Mouse (Mus musculus) hindbrain, embryonic 14.5 days (tissue): ENCODE results near the gene Mitd1. TPM values are rescaled to one million over a fixed set of nuclear protein-coding genes. Genes with fewer than 3 reads are reported as not detected.

Experiments used
- ATAC-seq: fragments of 200-750 bp; cut with Nextera tagmentation; 2 replicates; pipeline ENCODE4 v1.8.0; 2017; ENCODE audit warnings: moderate number of reproducible peaks, mild to moderate bottlenecking, moderate TSS enrichment, moderate library complexity; ENCODE audit not compliant: low FRiP score
- DNase-seq: peaks from one replicate; pipeline ENCODE4 v3.0.0-alpha.2; 2015; ENCODE audit warnings: low spot score
- H3K27ac ChIP-seq: fragments of 300-500 bp; sonication (generic); 2 replicates; pipeline ENCODE4 v1.5.1; 2014; ENCODE audit warnings: mild to moderate bottlenecking, moderate library complexity
- H3K27me3 ChIP-seq: fragments of 300-500 bp; sonication (generic); 2 replicates; pipeline ENCODE4 v1.6.1; 2014; ENCODE audit warnings: mild to moderate bottlenecking, low read length, mixed read lengths; ENCODE audit not compliant: control insufficient read depth, insufficient read depth
- H3K36me3 ChIP-seq: fragments of 300-500 bp; sonication (generic); replicated peaks from 2 replicates; pipeline ENCODE4 v1.6.1; 2014; ENCODE audit not compliant: control insufficient read depth, insufficient read depth
- H3K4me1 ChIP-seq: fragments of 300-500 bp; sonication (generic); replicated peaks from 2 replicates; pipeline ENCODE4 v1.6.1; 2014; ENCODE audit warnings: antibody characterized with exemption, low read length, mixed read lengths; ENCODE audit not compliant: control insufficient read depth, insufficient read depth
- H3K4me2 ChIP-seq: fragments of 300-500 bp; sonication (generic); replicated peaks from 2 replicates; pipeline ENCODE4 v1.6.1; 2014; ENCODE audit warnings: mild to moderate bottlenecking, moderate library complexity
- H3K4me3 ChIP-seq: fragments of 300-500 bp; sonication (generic); replicated peaks from 2 replicates; pipeline ENCODE4 v1.5.1; 2014; ENCODE audit warnings: mild to moderate bottlenecking, low read length
- H3K9ac ChIP-seq: fragments of 300-500 bp; sonication (generic); 2 replicates; pipeline ENCODE4 v1.6.1; 2014
- H3K9me3 ChIP-seq: fragments of 300-500 bp; sonication (generic); 2 replicates; pipeline ENCODE4 v1.6.1; 2016; ENCODE audit warnings: low read length; ENCODE audit not compliant: control insufficient read depth
- WGBS: fragments of 180-500 bp; shearing (Covaris S2); extraction: QIAGEN DNeasy Blood & Tissue Kit; methylation state at CpG from one replicate; pipeline ENCODE4 v1.1.7; 2014; 5-methylcytosine and 5-hydroxymethylcytosine counted together
- polyA plus RNA-seq: library from polyadenylated mRNA; unstranded; fragments of >200 nt; fragmentation: Nextera tagmentation; extraction: Ambion mirVana; gene quantifications from 2 replicates; pipeline ENCODE4 v1.2.1, GENCODE M21; 2014

The Mitd1 gene
- polyA plus RNA-seq, 1 experiment from 2014 or later = 13.7 TPM

DNA sequence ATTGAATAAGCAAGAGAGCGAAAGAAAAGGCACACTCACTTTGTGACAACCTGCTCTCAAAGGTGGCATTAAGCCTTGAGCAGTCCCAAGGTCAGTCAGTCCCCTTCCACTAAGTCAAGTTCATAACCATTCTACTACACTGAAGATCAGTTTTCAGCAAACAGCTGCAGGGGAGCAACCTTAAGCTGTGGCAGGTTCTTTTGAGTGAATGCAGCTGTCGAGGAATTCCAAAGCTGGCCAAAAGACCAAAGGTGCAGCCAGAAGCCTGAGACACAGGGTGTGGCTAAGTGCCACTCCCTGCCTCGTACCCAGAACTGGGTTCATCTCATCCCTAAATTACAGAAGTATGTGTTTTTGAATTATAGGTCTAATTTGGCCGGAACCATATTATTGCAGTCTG, 9.6 kb upstream of the Mitd1 start:
- H3K36me3 ChIP-seq = peaks cover 51% of the 10 kb centered on the region
- 88% methylated on average over 4 of the region's 4 CpGs for WGBS

DNA sequence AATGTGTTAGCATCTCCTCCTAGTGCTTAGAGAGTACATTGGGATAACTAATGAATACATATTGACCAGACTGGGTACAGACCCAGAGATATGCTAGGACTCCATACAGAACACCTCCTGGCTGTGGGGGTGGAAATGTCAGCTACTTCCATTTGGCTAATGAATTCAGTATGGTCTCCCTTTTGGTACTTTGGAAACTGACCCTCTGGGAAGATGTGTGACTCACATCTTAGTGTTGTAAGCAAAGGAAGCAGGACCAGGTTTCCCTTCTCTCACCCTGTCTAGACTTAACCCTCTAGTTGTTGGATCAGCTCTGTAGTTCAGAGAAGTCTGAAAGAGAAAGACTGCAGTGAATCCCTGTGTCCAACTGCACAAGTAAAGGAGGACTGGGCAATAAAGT, 4.4 kb upstream of the Mitd1 start:
- Histone ChIP-seq H3K9ac (no peak overlapping the region), H3K9me3 (no peaks in the 10 kb centered on the region), H3K36me3 (peaks cover 56% of the 10 kb centered on the region), H3K27me3 (no peaks in the 10 kb centered on the region), H3K4me2 (no peak overlapping the region), H3K4me1 (peaks cover 11% of the 10 kb centered on the region), H3K27ac (no peak overlapping the region), H3K4me3 (no peak overlapping the region)
- no peak for DNase-seq
- no peak for ATAC-seq

More for the DNA sequence above, 9.6 kb upstream of the Mitd1 start:
- Histone ChIP-seq H3K9ac (no peak overlapping the region), H3K4me2 (no peak overlapping the region), H3K4me1 (no peaks in the 10 kb centered on the region), H3K27me3 (no peaks in the 10 kb centered on the region), H3K4me3 (no peak overlapping the region), H3K27ac (no peak overlapping the region), H3K9me3 (no peaks in the 10 kb centered on the region)
- DNase-seq = no peak
- no peak for ATAC-seq

DNA sequence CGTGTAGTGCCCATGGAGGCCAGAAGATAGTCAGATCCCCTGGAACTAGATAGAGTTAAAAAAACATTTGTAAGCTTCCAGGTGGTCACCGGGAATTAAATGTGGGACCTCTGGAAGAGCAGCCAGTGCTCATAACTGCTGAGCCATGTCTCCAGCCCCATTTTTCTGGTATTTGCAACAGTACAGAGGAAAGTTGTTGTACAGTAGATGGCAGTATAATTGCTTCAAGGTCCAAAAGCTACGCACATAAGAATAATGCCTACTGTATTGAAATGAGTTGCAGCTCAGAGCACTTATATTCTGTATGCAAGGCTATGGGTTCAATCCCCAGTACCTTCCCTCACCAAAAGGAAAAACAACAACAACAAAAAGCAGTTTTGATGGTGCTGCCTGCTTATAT, 1.2 kb upstream of the Mitd1 start:
- Histone ChIP-seq H3K9ac (no peak overlapping the region), H3K4me3 (peak overlapping the region; percentile 60), H3K4me2 (peak overlapping the region; percentile 86), H3K36me3 (peaks cover 28% of the 10 kb centered on the region), H3K4me1 (peaks cover 17% of the 10 kb centered on the region), H3K9me3 (no peaks in the 10 kb centered on the region), H3K27me3 (no peaks in the 10 kb centered on the region), H3K27ac (no peak overlapping the region)
- peak; percentile 34 for DNase-seq
- WGBS = 73% methylated on average over 3 of the region's 3 CpGs
- no peak for ATAC-seq

DNA sequence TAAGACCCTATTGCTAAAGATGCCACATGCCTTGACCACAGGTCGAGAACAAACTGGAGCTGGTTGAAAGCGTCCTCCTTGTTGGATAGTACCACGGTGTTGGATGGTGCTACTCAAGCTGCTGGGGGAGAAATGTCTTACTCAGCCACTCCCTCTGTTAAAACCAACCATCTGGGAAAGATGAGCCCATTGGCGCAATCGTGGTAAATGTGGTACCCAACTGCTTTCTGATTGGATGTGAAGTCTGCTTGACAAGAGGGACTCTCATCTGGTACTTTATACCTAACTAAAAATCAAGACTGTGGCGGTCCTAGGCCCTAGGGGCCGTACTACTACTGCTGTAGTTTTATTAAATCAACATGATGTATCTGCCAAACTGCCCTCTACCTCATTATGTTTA, 1.0 kb downstream of the Mitd1 start:
- H3K9ac ChIP-seq = peak overlapping the region; percentile 77
- H3K27ac ChIP-seq = no peak overlapping the region
- H3K27me3 ChIP-seq = no peaks in the 10 kb centered on the region
- 84% methylated on average over 7 of the region's 7 CpGs for WGBS
- H3K36me3 ChIP-seq = peaks cover 6% of the 10 kb centered on the region
- peak overlapping the region; percentile 86 for H3K4me2 ChIP-seq
- ATAC-seq (no peak), DNase-seq (no peak)
- H3K4me3 ChIP-seq = peak overlapping the region; percentile 60
- peaks cover 17% of the 10 kb centered on the region for H3K4me1 ChIP-seq
- H3K9me3 ChIP-seq = no peaks in the 10 kb centered on the region

GRCm38 (mm10) chr1:37884451-37884850, 5.8 kb downstream of the Mitd1 start:
- Histone ChIP-seq H3K27me3 (no peaks in the 10 kb centered on the region), H3K4me3 (no peak overlapping the region), H3K36me3 (peaks cover 42% of the 10 kb centered on the region), H3K4me1 (peaks cover 5% of the 10 kb centered on the region; the same call in 1 of the 2 replicates), H3K27ac (no peak overlapping the region), H3K9me3 (no peaks in the 10 kb centered on the region), H3K4me2 (no peak overlapping the region), H3K9ac (no peak overlapping the region)
- 90% methylated on average over 4 of the region's 4 CpGs for WGBS
- DNase-seq (no peak), ATAC-seq (no peak)

GRCm38 (mm10) chr1:37883411-37883810, 6.8 kb downstream of the Mitd1 start:
- no peak for DNase-seq
- ATAC-seq = no peak
- H3K9ac ChIP-seq = no peak overlapping the region
- no peak overlapping the region for H3K4me2 ChIP-seq
- H3K4me3 ChIP-seq = no peak overlapping the region
- H3K4me1 ChIP-seq = no peaks in the 10 kb centered on the region
- peaks cover 52% of the 10 kb centered on the region for H3K36me3 ChIP-seq
- no peaks in the 10 kb centered on the region for H3K9me3 ChIP-seq
- WGBS = 92% methylated on average over 4 of the region's 4 CpGs
- H3K27me3 ChIP-seq = no peaks in the 10 kb centered on the region
- H3K27ac ChIP-seq = no peak overlapping the region

DNA sequence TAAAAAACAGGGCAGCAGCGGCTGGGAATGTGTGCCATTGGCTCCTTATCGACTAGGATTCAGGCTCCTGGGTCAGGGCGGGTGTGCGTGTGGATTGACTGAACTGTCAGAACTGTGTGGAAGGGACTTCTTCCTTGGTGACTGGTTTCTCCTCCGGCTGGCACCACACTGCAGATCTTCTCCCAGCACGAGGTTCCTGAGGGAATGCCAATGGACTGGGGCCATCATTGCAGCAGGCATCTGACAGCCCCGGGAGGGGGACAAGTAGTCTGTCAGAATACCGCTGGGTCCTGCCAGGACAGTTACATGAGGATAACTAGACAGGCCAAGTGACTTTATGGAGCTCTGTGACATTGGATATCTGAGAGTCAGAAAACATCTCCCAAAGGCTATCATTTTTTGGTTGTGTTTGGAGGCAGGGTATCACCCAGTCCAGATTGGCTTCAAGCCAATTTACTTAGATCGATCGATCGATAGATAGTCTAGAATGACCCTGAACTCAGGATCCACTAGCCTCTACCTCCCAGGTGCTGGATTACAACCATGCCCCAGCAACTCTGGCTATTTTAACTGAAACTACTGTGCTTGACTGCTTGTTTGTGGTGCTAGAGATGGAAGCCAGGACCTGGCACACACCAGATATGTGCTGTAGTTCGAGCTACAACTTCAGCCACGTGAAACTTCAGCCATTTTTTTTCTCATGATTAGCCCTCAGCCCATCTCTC, 12.3 kb downstream of the Mitd1 start:
- H3K4me3 ChIP-seq = no peak overlapping the region
- no peak overlapping the region for H3K4me2 ChIP-seq
- H3K27me3 ChIP-seq = no peaks in the 10 kb centered on the region
- ATAC-seq (no peak), DNase-seq (no peak)
- peaks cover 81% of the 10 kb centered on the region for H3K36me3 ChIP-seq
- H3K9ac ChIP-seq = no peak overlapping the region
- no peak overlapping the region for H3K27ac ChIP-seq
- H3K4me1 ChIP-seq = peaks cover 6% of the 10 kb centered on the region
- 96% methylated on average over 13 of the region's 13 CpGs for WGBS
- H3K9me3 ChIP-seq = 0 out of 2 replicates have a peak, but pooled peaks cover 9% of the 10 kb centered on the region

DNA sequence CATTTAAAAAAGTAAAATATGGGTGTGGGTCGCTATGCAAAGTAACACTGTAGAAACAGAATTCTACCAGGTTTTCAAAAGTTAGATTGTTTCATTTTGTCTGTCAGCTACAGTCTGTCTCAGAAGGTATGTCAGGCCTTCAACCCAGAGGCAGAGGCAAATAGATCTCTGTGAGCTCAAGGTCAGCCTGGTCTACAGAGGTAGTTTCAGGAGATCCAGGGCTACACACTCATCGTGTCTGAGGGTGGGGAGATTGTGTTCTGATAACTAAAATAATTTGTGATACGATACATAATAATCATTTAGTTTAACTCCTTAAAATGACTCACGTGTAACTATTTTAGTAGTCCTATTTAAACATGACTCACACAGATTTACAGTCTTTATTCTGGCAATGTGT, 17.1 kb downstream of the Mitd1 start:
- 98% methylated on average over 4 of the region's 4 CpGs for WGBS
- ATAC-seq (no peak), DNase-seq (no peak)
- Histone ChIP-seq H3K9ac (no peak overlapping the region), H3K36me3 (peaks cover 34% of the 10 kb centered on the region), H3K27ac (no peak overlapping the region), H3K4me3 (no peak overlapping the region), H3K4me1 (peaks cover 14% of the 10 kb centered on the region), H3K4me2 (peak overlapping the region; percentile 81), H3K9me3 (0 out of 2 replicates have a peak, but pooled peaks cover 9% of the 10 kb centered on the region), H3K27me3 (no peaks in the 10 kb centered on the region)

GRCm38 (mm10) chr1:37872131-37873067, 17.8 kb downstream of the Mitd1 start:
- Histone ChIP-seq H3K9me3 (0 out of 2 replicates have a peak, but pooled peaks cover 9% of the 10 kb centered on the region), H3K27me3 (no peaks in the 10 kb centered on the region), H3K36me3 (peaks cover 27% of the 10 kb centered on the region), H3K27ac (peak overlapping the region; percentile 53), H3K4me2 (peak overlapping the region; percentile 81), H3K4me1 (peaks cover 14% of the 10 kb centered on the region), H3K4me3 (peak overlapping the region; percentile 44), H3K9ac (peak overlapping the region; percentile 52)
- ATAC-seq = peak; percentile 92
- DNase-seq = peak; percentile 78
- WGBS = 6% methylated on average over 33 of the region's 33 CpGs
